Mouse (Mus musculus) thymus, postnatal 4 days (tissue): Measurements from ENCODE around the gene Arl5a.
A peak's percentile ranks its signal among the peaks of the same experiment; 100 is the strongest.

ENCODE experiments used
- DNase-seq: peaks from one replicate; pipeline ENCODE4 v3.0.0; 2021

Arl5a gene

GRCm38 (mm10) chr2:52424747-52425522, at the start of gene Arl5a:
Arl5a (minus strand) TSS chr2:52424901.
- peak; percentile 98 for DNase-seq

- DNase-seq, result no peak
These were observed 47.0 kb upstream of the Arl5a start for GRCm38 (mm10) chr2:52471545-52472291.

GRCm38 (mm10) chr2:52470044-52470560, 45.4 kb upstream of the Arl5a start:
- DNase-seq, result no peak

GRCm38 (mm10) chr2:52467629-52468028, 42.9 kb upstream of the Arl5a start:
- DNase-seq, result no peak

- no peak for DNase-seq
These were observed 36.7 kb upstream of the Arl5a start for GRCm38 (mm10) chr2:52461206-52461967.

GRCm38 (mm10) chr2:52455606-52456479, 31.1 kb upstream of the Arl5a start:
- DNase-seq, result no peak

- DNase-seq, result no peak
These were observed 25.1 kb upstream of the Arl5a start for GRCm38 (mm10) chr2:52449818-52450217.

- DNase-seq, result no peak
These were observed 24.2 kb upstream of the Arl5a start for GRCm38 (mm10) chr2:52448916-52449315.

GRCm38 (mm10) chr2:52446648-52447047, 21.9 kb upstream of the Arl5a start:
- DNase-seq, result no peak

- DNase-seq, result no peak
These were observed 17.4 kb upstream of the Arl5a start for GRCm38 (mm10) chr2:52442125-52442524.

- no peak for DNase-seq
These were observed 15.8 kb upstream of the Arl5a start for GRCm38 (mm10) chr2:52440420-52441015.

- DNase-seq, result no peak
These were observed 13.7 kb upstream of the Arl5a start for GRCm38 (mm10) chr2:52438437-52438836.

- no peak for DNase-seq
These were observed 13.3 kb upstream of the Arl5a start for GRCm38 (mm10) chr2:52438013-52438412.

- DNase-seq, result no peak
These were observed 11.4 kb upstream of the Arl5a start for GRCm38 (mm10) chr2:52435919-52436632.

- DNase-seq, result no peak
These were observed 8.7 kb upstream of the Arl5a start for GRCm38 (mm10) chr2:52433365-52433764.

- DNase-seq, result no peak
These were observed 2.7 kb upstream of the Arl5a start for GRCm38 (mm10) chr2:52427383-52427782.

GRCm38 (mm10) chr2:52426041-52426440, 1.3 kb upstream of the Arl5a start:
- no peak for DNase-seq

GRCm38 (mm10) chr2:52425523-52425795, 758 bp upstream of the Arl5a start:
- DNase-seq, result peak; percentile 20

- peak; percentile 69 for DNase-seq
These were observed 413 bp downstream of the Arl5a start for GRCm38 (mm10) chr2:52424248-52424728.

- no peak for DNase-seq
These were observed 972 bp downstream of the Arl5a start for GRCm38 (mm10) chr2:52423611-52424247.
